Mouse (Mus musculus): ENCODE data around the gene Gm45021.

- TF ChIP-seq POLR2A (IDR thresholded peaks at IDR 0.05; ENCODE audit: insufficient read depth, low read length) (no peak), CTCF (IDR thresholded peaks at IDR 0.05; ENCODE audit: low read depth, low read length) (no peak)
Observed at GRCm38 (mm10) chr6:48610657-48611056, 21.2 kb downstream of the Gm45021 start.

All from ES-Bruce4 (cell line).